Mouse (Mus musculus) midbrain, embryonic 14.5 days (tissue): ENCODE results near the gene Chn2. TPM values are rescaled to one million over a fixed set of nuclear protein-coding genes. Genes with fewer than 3 reads are reported as not detected.

Experiments used
- ATAC-seq: fragments of 200-750 bp; cut with Nextera tagmentation; 2 replicates; pipeline ENCODE4 v1.8.0; 2017; ENCODE audit warnings: moderate number of reproducible peaks, moderate library complexity; ENCODE audit not compliant: low FRiP score, low TSS enrichment
- DNase-seq: peaks from one replicate; pipeline ENCODE4 v3.0.0-alpha.2; 2015
- H3K27ac ChIP-seq: fragments of 300-500 bp; sonication (generic); replicated peaks from 2 replicates; pipeline ENCODE4 v1.5.1; 2014; ENCODE audit warnings: mild to moderate bottlenecking, low read depth, low read length, moderate library complexity
- H3K27me3 ChIP-seq: fragments of 300-500 bp; sonication (generic); 2 replicates; pipeline ENCODE4 v1.6.1; 2014; ENCODE audit warnings: low read length, control low read depth, mixed read lengths; ENCODE audit not compliant: control insufficient read depth, insufficient read depth
- H3K36me3 ChIP-seq: fragments of 300-500 bp; sonication (generic); 2 replicates; pipeline ENCODE4 v1.6.1; 2014; ENCODE audit warnings: low read length, control low read depth; ENCODE audit not compliant: control insufficient read depth, insufficient read depth
- H3K4me1 ChIP-seq: fragments of 300-500 bp; sonication (generic); 2 replicates; pipeline ENCODE4 v1.6.1; 2014; ENCODE audit warnings: mild to moderate bottlenecking, antibody characterized with exemption, low read length, control low read depth; ENCODE audit not compliant: control insufficient read depth, insufficient read depth
- H3K4me2 ChIP-seq: fragments of 300-500 bp; sonication (generic); 2 replicates; pipeline ENCODE4 v1.6.1; 2014; ENCODE audit warnings: mild to moderate bottlenecking, low read length, moderate library complexity
- H3K4me3 ChIP-seq: fragments of 300-500 bp; sonication (generic); replicated peaks from 2 replicates; pipeline ENCODE4 v1.5.1; 2014; ENCODE audit warnings: low read depth, low read length
- H3K9ac ChIP-seq: fragments of 300-500 bp; sonication (generic); replicated peaks from 2 replicates; pipeline ENCODE4 v1.6.1; 2014; ENCODE audit warnings: mild to moderate bottlenecking, low read length, moderate library complexity
- H3K9me3 ChIP-seq: fragments of 300-500 bp; sonication (generic); 2 replicates; pipeline ENCODE4 v1.6.1; 2016; ENCODE audit warnings: low read length, control low read depth, mixed read lengths; ENCODE audit not compliant: control insufficient read depth
- WGBS: fragments of 180-500 bp; shearing (Covaris S2); extraction: QIAGEN DNeasy Blood & Tissue Kit; methylation state at CpG from one replicate; pipeline ENCODE4 v1.1.7; 2014; 5-methylcytosine and 5-hydroxymethylcytosine counted together
- polyA plus RNA-seq: library from polyadenylated mRNA; unstranded; fragments of >200 nt; fragmentation: Nextera tagmentation; extraction: Ambion mirVana; gene quantifications from 2 replicates; pipeline ENCODE4 v1.2.1, GENCODE M21; 2014

The Chn2 gene
- polyA plus RNA-seq, 1 experiment from 2014 or later = 40.6 TPM

DNA sequence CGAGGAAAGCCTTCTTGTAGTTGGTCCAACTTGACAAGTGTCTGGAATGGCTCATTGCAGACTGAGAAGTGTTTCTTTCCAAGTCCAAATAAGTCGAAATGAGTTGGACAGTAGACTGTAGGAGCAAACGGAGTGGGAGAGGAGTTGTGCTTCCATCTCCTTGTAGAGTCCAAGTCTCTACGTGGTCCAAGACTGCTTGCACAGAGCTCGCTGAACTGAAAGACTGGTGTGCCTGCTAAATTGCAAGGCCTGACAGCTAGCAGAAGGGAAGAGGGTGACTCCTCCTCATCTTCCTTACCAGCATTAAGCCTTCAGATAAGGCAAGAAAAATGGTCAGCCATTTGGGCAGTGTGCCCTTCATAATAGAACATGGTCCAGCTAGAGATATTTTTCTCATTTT is 111.5 kb downstream of the Chn2 start:
- 87% methylated on average over 5 of the region's 5 CpGs for WGBS
- DNase-seq (no peak), ATAC-seq (no peak)
- H3K36me3 ChIP-seq = no peaks in the 10 kb centered on the region
- no peaks in the 10 kb centered on the region for H3K27me3 ChIP-seq
- no peaks in the 10 kb centered on the region for H3K4me1 ChIP-seq
- no peak overlapping the region for H3K4me3 ChIP-seq
- no peak overlapping the region for H3K4me2 ChIP-seq
- no peak overlapping the region for H3K9ac ChIP-seq
- H3K9me3 ChIP-seq = no peaks in the 10 kb centered on the region
- H3K27ac ChIP-seq = no peak overlapping the region

- 72% methylated on average over 7 of the region's 7 CpGs for WGBS
- no peaks in the 10 kb centered on the region for H3K36me3 ChIP-seq
- H3K4me3 ChIP-seq = no peak overlapping the region
Measured at GRCm38 (mm10) chr6:54151443-54152241, 112.3 kb downstream of the Chn2 start.

DNA sequence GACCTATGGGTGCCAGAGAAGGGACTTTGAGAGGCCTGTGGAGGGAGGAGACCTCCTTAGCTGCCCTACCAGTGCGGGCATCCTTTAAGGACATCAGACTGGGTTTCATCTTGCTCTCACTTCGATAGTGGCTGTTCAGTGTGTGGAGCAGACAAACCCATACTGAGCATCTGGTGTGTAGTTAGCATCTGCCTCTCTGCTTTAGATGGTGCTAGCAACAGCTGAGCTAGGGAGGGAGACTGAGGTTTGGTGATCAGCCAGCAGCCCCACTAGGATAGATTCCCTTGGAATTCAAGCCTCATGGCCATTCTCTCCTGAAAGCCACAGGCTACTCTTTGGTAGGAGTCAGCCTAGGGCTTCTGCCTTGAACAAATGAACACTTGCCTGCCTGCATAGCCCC is 117.7 kb downstream of the Chn2 start:
- Histone ChIP-seq H3K9ac (no peak overlapping the region), H3K9me3 (no peaks in the 10 kb centered on the region), H3K4me1 (no peaks in the 10 kb centered on the region), H3K27ac (no peak overlapping the region), H3K4me2 (no peak overlapping the region), H3K27me3 (no peaks in the 10 kb centered on the region), H3K36me3 (no peaks in the 10 kb centered on the region), H3K4me3 (no peak overlapping the region)
- ATAC-seq = no peak
- WGBS = 93% methylated on average over 2 of the region's 2 CpGs
- no peak for DNase-seq

More at GRCm38 (mm10) chr6:54151443-54152241, 112.3 kb downstream of the Chn2 start:
- no peaks in the 10 kb centered on the region for H3K27me3 ChIP-seq
- H3K9me3 ChIP-seq = no peaks in the 10 kb centered on the region
- no peaks in the 10 kb centered on the region for H3K4me1 ChIP-seq
- H3K4me2 ChIP-seq = no peak overlapping the region
- ATAC-seq (no peak), DNase-seq (no peak)
- H3K27ac ChIP-seq = no peak overlapping the region
- H3K9ac ChIP-seq = no peak overlapping the region

DNA sequence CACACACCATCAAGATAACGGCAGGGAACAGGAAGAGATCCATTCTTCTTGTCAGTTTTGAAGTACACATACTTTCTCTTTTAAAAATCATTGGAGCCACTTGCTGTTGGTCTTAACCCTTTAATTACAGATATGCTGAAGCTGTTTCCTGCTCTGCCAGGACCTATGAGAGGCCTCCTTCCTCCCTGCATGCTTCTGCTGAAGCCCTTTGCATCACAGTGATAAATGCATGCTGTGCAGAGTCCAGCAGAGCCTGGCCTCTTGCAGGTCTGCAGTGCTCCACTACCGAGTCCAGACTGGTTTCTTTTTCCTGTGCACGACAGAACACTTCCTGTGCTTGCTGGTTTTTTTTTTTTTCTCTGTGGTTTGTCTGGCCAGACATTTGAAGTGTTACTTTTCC is 119.0 kb downstream of the Chn2 start:
- H3K4me2 ChIP-seq = no peak overlapping the region

GRCm38 (mm10) chr6:54160677-54161076 is 121.3 kb downstream of the Chn2 start:
- H3K9ac ChIP-seq = no peak overlapping the region
- ATAC-seq (no peak), DNase-seq (no peak)
- WGBS = 94% methylated on average over 3 of the region's 3 CpGs
- no peaks in the 10 kb centered on the region for H3K9me3 ChIP-seq
- H3K36me3 ChIP-seq = no peaks in the 10 kb centered on the region
- H3K4me2 ChIP-seq = no peak overlapping the region
- H3K4me1 ChIP-seq = no peaks in the 10 kb centered on the region
- no peak overlapping the region for H3K4me3 ChIP-seq
- no peaks in the 10 kb centered on the region for H3K27me3 ChIP-seq
- H3K27ac ChIP-seq = no peak overlapping the region

More for the DNA sequence above, 119.0 kb downstream of the Chn2 start:
- H3K27ac ChIP-seq = no peak overlapping the region
- H3K36me3 ChIP-seq = no peaks in the 10 kb centered on the region
- WGBS = 75% methylated on average over 3 of the region's 3 CpGs
- no peaks in the 10 kb centered on the region for H3K4me1 ChIP-seq
- ATAC-seq (no peak), DNase-seq (no peak)
- H3K9ac ChIP-seq = no peak overlapping the region
- no peaks in the 10 kb centered on the region for H3K9me3 ChIP-seq
- no peaks in the 10 kb centered on the region for H3K27me3 ChIP-seq
- no peak overlapping the region for H3K4me3 ChIP-seq

- H3K36me3 ChIP-seq = no peaks in the 10 kb centered on the region
- DNase-seq (no peak), ATAC-seq (no peak)
- H3K27ac ChIP-seq = no peak overlapping the region
- H3K27me3 ChIP-seq = no peaks in the 10 kb centered on the region
- H3K4me3 ChIP-seq = no peak overlapping the region
- no peaks in the 10 kb centered on the region for H3K9me3 ChIP-seq
- H3K9ac ChIP-seq = no peak overlapping the region
- no peaks in the 10 kb centered on the region for H3K4me1 ChIP-seq
- WGBS = 77% methylated on average over 3 of the region's 3 CpGs
- H3K4me2 ChIP-seq = no peak overlapping the region
Measured at GRCm38 (mm10) chr6:54161246-54161645, 121.9 kb downstream of the Chn2 start.

DNA sequence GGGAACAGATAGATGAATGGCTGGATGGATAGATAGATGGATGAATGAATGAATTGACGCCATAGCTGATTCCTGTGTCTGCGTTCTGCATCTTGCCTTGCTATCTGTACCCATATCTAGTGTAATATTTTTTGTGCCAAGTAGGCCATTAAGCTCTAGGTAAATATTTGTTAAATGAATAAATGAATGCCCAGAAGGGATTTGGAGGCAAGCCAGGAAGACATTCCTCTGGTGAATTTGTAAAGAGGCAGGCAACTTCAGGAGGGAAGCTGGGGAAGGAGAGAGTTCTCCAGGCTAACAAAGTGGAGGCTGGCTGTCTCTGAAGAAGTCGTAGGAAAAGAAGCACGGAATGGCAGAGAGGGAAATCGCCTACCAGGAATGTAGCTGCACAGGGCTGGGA is 123.0 kb downstream of the Chn2 start:
- Histone ChIP-seq H3K36me3 (no peaks in the 10 kb centered on the region), H3K4me1 (no peaks in the 10 kb centered on the region), H3K4me2 (no peak overlapping the region), H3K4me3 (no peak overlapping the region), H3K9ac (no peak overlapping the region), H3K27me3 (no peaks in the 10 kb centered on the region), H3K27ac (no peak overlapping the region), H3K9me3 (no peaks in the 10 kb centered on the region)
- no peak for DNase-seq
- no peak for ATAC-seq
- 89% methylated on average over 5 of the region's 5 CpGs for WGBS

GRCm38 (mm10) chr6:54162786-54163185 is 123.4 kb downstream of the Chn2 start:
- no peak overlapping the region for H3K27ac ChIP-seq
- no peak for DNase-seq
- no peak overlapping the region for H3K4me3 ChIP-seq
- H3K9me3 ChIP-seq = no peaks in the 10 kb centered on the region
- H3K4me2 ChIP-seq = no peak overlapping the region
- no peaks in the 10 kb centered on the region for H3K27me3 ChIP-seq
- no peak overlapping the region for H3K9ac ChIP-seq
- no peaks in the 10 kb centered on the region for H3K36me3 ChIP-seq
- no peaks in the 10 kb centered on the region for H3K4me1 ChIP-seq
- ATAC-seq = no peak
- WGBS = 89% methylated on average over 9 of the region's 9 CpGs

GRCm38 (mm10) chr6:54163702-54164101 is 124.3 kb downstream of the Chn2 start:
- Histone ChIP-seq H3K27me3 (no peaks in the 10 kb centered on the region), H3K4me2 (no peak overlapping the region), H3K9ac (no peak overlapping the region), H3K36me3 (no peaks in the 10 kb centered on the region), H3K4me1 (no peaks in the 10 kb centered on the region), H3K9me3 (no peaks in the 10 kb centered on the region), H3K4me3 (no peak overlapping the region), H3K27ac (no peak overlapping the region)
- no peak for DNase-seq
- no peak for ATAC-seq
